Mouse (Mus musculus): ENCODE measurements at regions not wholly inside any gene's neighbourhood (a gene's known extent, or its start where the extent isn't known, plus 50 kb on each side); places are given as distances from the start of the nearest gene placed in this dataset.

GRCm38 (mm10) chr3:40282926-40283325 is 248.2 kb upstream of the Intu start:
- TF ChIP-seq CTCF (IDR thresholded peaks at IDR 0.05; ENCODE audit: low read depth, low read length) (no peak), POLR2A (IDR thresholded peaks at IDR 0.05; ENCODE audit: extremely low read depth, insufficient read depth, low read length) (no peak)

Data from liver, adult 2 months (tissue).